Mouse (Mus musculus) kidney, postnatal 25 days (tissue): ENCODE data around the gene Elob.

Source experiments
- DNase-seq, 2 experiments: peaks; one replicate each; pipeline ENCODE4 v3.0.0; 2021; ENCODE audit warnings: mixed read lengths in 2 of 2

Gene Elob

DNA sequence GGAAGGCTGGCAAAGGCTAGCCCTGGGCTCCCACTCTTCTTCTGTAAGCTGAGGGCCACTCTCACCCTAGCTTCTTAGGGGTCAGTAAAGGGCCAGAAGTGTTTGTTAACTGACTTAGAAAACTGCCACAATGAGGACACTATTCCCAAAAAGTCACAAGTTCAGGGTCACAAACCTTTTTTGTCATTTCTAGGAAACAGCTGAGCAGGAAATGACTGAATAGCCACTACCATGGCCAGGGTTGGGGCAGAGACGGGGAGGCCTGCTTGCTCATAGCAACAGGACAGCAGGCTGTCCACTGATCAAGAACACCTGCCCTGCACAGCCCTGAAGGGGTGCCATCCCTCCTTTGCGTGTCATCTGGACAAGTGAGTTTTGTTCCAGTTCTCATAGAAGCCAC, 51.8 kb downstream of the Elob start:
- peak in 1 of 2 experiments; percentile 15 for DNase-seq

DNA sequence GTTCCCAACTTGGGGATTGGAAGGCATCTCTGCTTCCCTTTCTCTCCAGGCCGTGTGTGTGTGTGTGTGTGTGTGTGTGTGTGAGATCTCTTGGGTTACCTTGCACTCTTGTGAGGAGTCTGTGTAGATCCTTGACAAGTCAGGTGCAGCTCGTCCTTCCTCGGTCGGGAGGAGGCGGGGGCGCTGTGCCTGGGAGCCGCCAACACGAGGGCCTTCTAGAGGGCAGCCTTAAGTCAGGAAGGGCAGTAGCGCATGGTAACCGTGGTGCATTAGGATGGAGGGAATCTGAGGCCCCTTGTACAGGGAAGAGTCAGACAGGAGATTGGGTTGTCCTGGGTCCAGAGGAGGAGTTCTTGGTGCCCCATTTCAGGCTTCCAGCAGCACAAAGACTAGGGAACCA, 52.7 kb downstream of the Elob start:
- no peak for DNase-seq
